Mouse (Mus musculus) cerebellum, adult 2 months (tissue): Measurements from ENCODE around the gene Lmntd1.

ENCODE experiments used
- CTCF ChIP-seq: fragments of 200-500 bp; IDR thresholded peaks from 2 replicates; pipeline ENCODE4 v1.5.1; 2011; ENCODE audit warnings: low read depth, mild to moderate bottlenecking, control low read depth, low read length, moderate library complexity, borderline replicate concordance; ENCODE audit not compliant: insufficient read depth
- POLR2A ChIP-seq: fragments of 200-500 bp; IDR thresholded peaks from 2 replicates; pipeline ENCODE4 v1.6.1; 2011; ENCODE audit warnings: low read length, control low read depth, borderline replicate concordance; ENCODE audit not compliant: insufficient read depth

DNA sequence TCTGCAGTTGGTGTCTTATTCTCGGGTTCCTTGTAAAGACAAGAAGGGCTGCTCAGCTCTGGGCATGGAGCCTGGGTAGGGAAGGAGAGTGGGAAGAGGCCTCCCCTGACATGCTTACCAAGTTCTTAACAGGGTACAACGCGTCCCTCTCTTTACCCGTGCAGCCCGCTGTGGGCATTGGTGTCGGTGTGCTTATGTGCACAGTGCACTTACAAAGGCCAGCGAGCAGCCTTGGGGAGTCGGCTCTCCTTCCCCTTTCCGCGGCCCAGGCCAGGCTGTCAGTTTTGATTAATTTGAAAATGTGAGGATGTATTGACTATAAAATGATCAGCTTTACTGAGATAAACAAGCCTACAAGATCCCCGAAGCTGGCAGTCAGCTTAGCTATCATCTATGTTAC is 46.8 kb upstream of the Lmntd1 start:
- TF ChIP-seq POLR2A = no peak
- TF ChIP-seq CTCF = no peak
